Mouse (Mus musculus): Measurements from ENCODE around the gene Flad1. TPM values are rescaled to one million over a fixed set of nuclear protein-coding genes. Genes with fewer than 3 reads are reported as not detected.

Gene Flad1
- polyA plus RNA-seq, 1 experiment = 10.9 TPM

DNA sequence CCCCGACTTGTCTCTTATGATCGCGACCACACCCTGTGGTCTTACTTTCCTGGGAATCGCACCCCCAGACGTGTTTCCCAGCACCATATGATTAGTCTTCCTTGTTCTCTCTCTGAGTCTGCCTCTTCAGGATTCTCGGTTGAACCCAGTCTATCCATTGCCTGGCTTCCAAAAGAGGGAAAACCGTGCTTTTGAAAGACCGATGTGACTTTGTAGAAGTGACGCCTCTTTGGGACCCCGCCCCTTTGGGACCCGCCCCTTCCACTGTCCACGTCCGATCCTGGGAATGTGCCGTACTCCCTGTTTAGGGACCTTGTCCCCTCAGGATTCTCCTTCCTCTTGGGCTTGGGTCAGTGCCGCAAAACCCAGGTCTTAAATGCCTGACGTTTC, 7.2 kb upstream of the Flad1 start:
- Histone ChIP-seq H3K4me1 (ENCODE audit: control insufficient read depth, insufficient read depth, low read length) (0 out of 2 replicates have a peak, but pooled peaks cover 4% of the 10 kb centered on the region), H3K27ac (ENCODE audit: insufficient read depth, low read length) (peak overlapping the region; percentile 99), H3K4me3 (ENCODE audit: insufficient read depth, low read length) (peak overlapping the region; percentile 71)
- TF ChIP-seq POLR2A (IDR thresholded peaks at IDR 0.05; ENCODE audit: low read depth, low read length) (peak; percentile 89), CTCF (IDR thresholded peaks at IDR 0.05; ENCODE audit: borderline replicate concordance, insufficient read depth, low read length) (no peak)

- Histone ChIP-seq H3K27ac (ENCODE audit: insufficient read depth, low read length) (peak within 1 kb of the TSS; percentile 99), H3K4me1 (ENCODE audit: control insufficient read depth, insufficient read depth, low read length) (0 out of 2 replicates have a peak, but pooled peaks cover 4% of the 10 kb centered on the region), H3K4me3 (ENCODE audit: insufficient read depth, low read length) (peak within 1 kb of the TSS; percentile 95)
- no peak for TF ChIP-seq CTCF (IDR thresholded peaks at IDR 0.05; ENCODE audit: borderline replicate concordance, insufficient read depth, low read length)
- TF ChIP-seq POLR2A (IDR thresholded peaks at IDR 0.05; ENCODE audit: low read depth, low read length) = peak; percentile 39
Measured at GRCm38 (mm10) chr3:89418170-89418860, 6.6 kb upstream of the Flad1 start, which contains the start of the genes Cks1b and Shc1. Gene Cks1b (minus strand): TSS chr3:89418383. Gene Shc1 (plus strand): TSS chr3:89418443.

GRCm38 (mm10) chr3:89417840-89418169, 6.1 kb upstream of the Flad1 start:
- peak overlapping the region; percentile 95 for H3K4me3 ChIP-seq (ENCODE audit: insufficient read depth, low read length)
- H3K27ac ChIP-seq (ENCODE audit: insufficient read depth, low read length) = peak overlapping the region; percentile 87
- TF ChIP-seq CTCF (IDR thresholded peaks at IDR 0.05; ENCODE audit: borderline replicate concordance, insufficient read depth, low read length) (no peak), POLR2A (IDR thresholded peaks at IDR 0.05; ENCODE audit: low read depth, low read length) (peak; percentile 38)
- H3K4me1 ChIP-seq (ENCODE audit: control insufficient read depth, insufficient read depth, low read length) = 0 out of 2 replicates have a peak, but pooled peaks cover 4% of the 10 kb centered on the region

GRCm38 (mm10) chr3:89417131-89417530, 5.5 kb upstream of the Flad1 start:
- TF ChIP-seq CTCF (IDR thresholded peaks at IDR 0.05; ENCODE audit: borderline replicate concordance, insufficient read depth, low read length) (no peak), POLR2A (IDR thresholded peaks at IDR 0.05; ENCODE audit: low read depth, low read length) (0 out of 2 replicates have a peak, but pooled peaks have one; percentile 35)
- Histone ChIP-seq H3K27ac (ENCODE audit: insufficient read depth, low read length) (peak overlapping the region; percentile 87), H3K4me1 (ENCODE audit: control insufficient read depth, insufficient read depth, low read length) (0 out of 2 replicates have a peak, but pooled peaks cover 4% of the 10 kb centered on the region), H3K4me3 (ENCODE audit: insufficient read depth, low read length) (peak overlapping the region; percentile 95)

DNA sequence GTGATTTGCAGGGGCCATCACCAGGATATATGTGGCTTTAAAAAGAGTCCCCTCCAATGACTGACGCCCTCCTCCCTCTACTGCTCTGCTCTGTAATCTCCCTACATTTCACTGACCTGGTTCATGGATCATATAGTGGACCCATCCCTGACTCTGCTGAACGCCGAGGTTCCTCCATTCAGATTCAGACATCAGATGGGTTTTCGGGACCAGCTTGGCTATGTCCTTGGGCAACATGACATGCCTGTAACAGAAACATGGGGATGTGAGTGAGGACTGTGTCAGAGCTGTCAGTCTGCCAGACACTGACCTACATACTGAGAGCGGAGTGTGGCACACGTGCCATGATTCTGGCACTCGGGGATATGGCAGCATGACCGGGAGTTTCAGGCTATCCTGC, 4.5 kb upstream of the Flad1 start:
- Histone ChIP-seq H3K4me1 (ENCODE audit: control insufficient read depth, insufficient read depth, low read length) (0 out of 2 replicates have a peak, but pooled peaks cover 4% of the 10 kb centered on the region), H3K4me3 (ENCODE audit: insufficient read depth, low read length) (0 out of 2 replicates have a peak overlapping the region, but pooled peaks have one; percentile 29), H3K27ac (ENCODE audit: insufficient read depth, low read length) (no peak overlapping the region)
- no peak for TF ChIP-seq POLR2A (IDR thresholded peaks at IDR 0.05; ENCODE audit: low read depth, low read length)
- no peak for TF ChIP-seq CTCF (IDR thresholded peaks at IDR 0.05; ENCODE audit: borderline replicate concordance, insufficient read depth, low read length)

- H3K4me1 ChIP-seq (ENCODE audit: control insufficient read depth, insufficient read depth, low read length) = 0 out of 2 replicates have a peak, but pooled peaks cover 5% of the 10 kb centered on the region
- peak overlapping the region; percentile 78 for H3K4me3 ChIP-seq (ENCODE audit: insufficient read depth, low read length)
- H3K27ac ChIP-seq (ENCODE audit: insufficient read depth, low read length) = no peak overlapping the region
- TF ChIP-seq POLR2A (IDR thresholded peaks at IDR 0.05; ENCODE audit: low read depth, low read length) (no peak), CTCF (IDR thresholded peaks at IDR 0.05; ENCODE audit: borderline replicate concordance, insufficient read depth, low read length) (no peak)
Measured at GRCm38 (mm10) chr3:89410864-89411263, 806 bp downstream of the Flad1 start.

- Histone ChIP-seq H3K4me3 (ENCODE audit: insufficient read depth, low read length) (no peak overlapping the region), H3K27ac (ENCODE audit: insufficient read depth, low read length) (no peak overlapping the region), H3K4me1 (ENCODE audit: control insufficient read depth, insufficient read depth, low read length) (0 out of 2 replicates have a peak, but pooled peaks cover 5% of the 10 kb centered on the region)
- no peak for TF ChIP-seq CTCF (IDR thresholded peaks at IDR 0.05; ENCODE audit: borderline replicate concordance, insufficient read depth, low read length)
- TF ChIP-seq POLR2A (IDR thresholded peaks at IDR 0.05; ENCODE audit: low read depth, low read length) = no peak
Measured at GRCm38 (mm10) chr3:89409701-89410100, 2.0 kb downstream of the Flad1 start.

DNA sequence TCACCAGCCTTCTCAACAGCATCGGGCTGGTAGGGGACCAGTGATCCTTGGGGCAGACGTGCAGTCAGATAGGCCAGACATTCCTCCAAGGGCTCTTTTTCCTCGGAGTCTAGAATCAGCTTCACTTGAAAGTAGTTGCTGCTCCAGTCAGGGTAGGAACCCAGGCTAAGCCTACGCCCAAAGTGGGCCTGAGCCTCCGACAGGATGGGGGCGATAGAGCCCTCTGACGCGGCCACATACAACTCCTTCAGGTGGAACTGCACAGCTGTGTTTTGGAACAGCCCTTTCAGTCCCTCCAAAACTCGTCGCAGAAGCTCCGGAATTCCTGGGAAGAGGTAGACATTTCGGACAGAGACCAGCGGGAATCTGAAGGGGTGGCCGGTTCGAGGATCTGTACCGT, 3.2 kb downstream of the Flad1 start:
- no peak overlapping the region for H3K27ac ChIP-seq (ENCODE audit: insufficient read depth, low read length)
- H3K4me3 ChIP-seq (ENCODE audit: insufficient read depth, low read length) = no peak overlapping the region

GRCm38 (mm10) chr3:89406887-89407286, 4.8 kb downstream of the Flad1 start:
- TF ChIP-seq POLR2A (IDR thresholded peaks at IDR 0.05; ENCODE audit: low read depth, low read length) = no peak
- no peak for TF ChIP-seq CTCF (IDR thresholded peaks at IDR 0.05; ENCODE audit: borderline replicate concordance, insufficient read depth, low read length)

More for the DNA sequence above, 3.2 kb downstream of the Flad1 start:
- no peak for TF ChIP-seq CTCF (IDR thresholded peaks at IDR 0.05; ENCODE audit: borderline replicate concordance, insufficient read depth, low read length)
- no peak for TF ChIP-seq POLR2A (IDR thresholded peaks at IDR 0.05; ENCODE audit: low read depth, low read length)
- H3K4me1 ChIP-seq (ENCODE audit: control insufficient read depth, insufficient read depth, low read length) = 0 out of 2 replicates have a peak, but pooled peaks cover 5% of the 10 kb centered on the region

DNA sequence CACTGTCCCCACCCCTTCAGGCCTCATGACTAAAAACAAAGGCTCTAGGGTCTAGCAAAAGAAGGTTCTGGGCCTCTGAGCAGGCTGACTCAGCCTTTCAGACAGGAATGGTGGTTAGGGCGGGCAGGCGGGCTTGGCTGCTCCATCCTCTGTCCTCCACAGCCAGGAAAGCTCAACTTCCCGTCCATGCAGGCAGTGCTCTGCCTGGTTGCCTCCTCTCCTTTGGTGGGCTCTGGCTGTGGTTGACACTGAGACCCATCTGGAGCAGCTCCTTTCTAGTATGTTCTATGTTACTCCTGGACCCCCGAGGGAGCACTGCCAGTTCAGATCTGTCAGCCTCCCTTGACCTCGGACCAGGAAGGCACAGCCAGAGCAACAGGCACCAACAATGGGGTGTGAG, 9.0 kb downstream of the Flad1 start, which contains the start of gene Lenep:
TSS of gene Lenep (minus strand) at position 101 of the 400 bp plus-strand sequence.
- no peak within 1 kb of the TSS for H3K4me3 ChIP-seq (ENCODE audit: insufficient read depth, low read length)
- TF ChIP-seq POLR2A (IDR thresholded peaks at IDR 0.05; ENCODE audit: low read depth, low read length) (no peak), CTCF (IDR thresholded peaks at IDR 0.05; ENCODE audit: borderline replicate concordance, insufficient read depth, low read length) (no peak)
- H3K4me1 ChIP-seq (ENCODE audit: control insufficient read depth, insufficient read depth, low read length) = no peaks in the 10 kb centered on the region; the same call in 1 of the 2 replicates
- H3K27ac ChIP-seq (ENCODE audit: insufficient read depth, low read length) = no peak within 1 kb of the TSS

More at GRCm38 (mm10) chr3:89406887-89407286, 4.8 kb downstream of the Flad1 start:
- no peak overlapping the region for H3K4me3 ChIP-seq (ENCODE audit: insufficient read depth, low read length)
- 0 out of 2 replicates have a peak, but pooled peaks cover 5% of the 10 kb centered on the region for H3K4me1 ChIP-seq (ENCODE audit: control insufficient read depth, insufficient read depth, low read length)
- no peak overlapping the region for H3K27ac ChIP-seq (ENCODE audit: insufficient read depth, low read length)

Measured in embryonic fibroblast, embryonic 13.5 days (primary cell).